Mouse (Mus musculus) intestine, embryonic 16.5 days (tissue): ENCODE measurements at regions not wholly inside any gene's neighbourhood (a gene's known extent, or its start where the extent isn't known, plus 50 kb on each side); places are given as distances from the start of the nearest gene placed in this dataset.

Source experiments
- ATAC-seq: fragments of 200-750 bp; cut with Nextera tagmentation; 2 replicates; pipeline ENCODE4 v1.8.0; 2017; ENCODE audit warnings: moderate TSS enrichment, moderate library complexity
- H3K27ac ChIP-seq: fragments of 300-500 bp; sonication (generic); 2 replicates; pipeline ENCODE4 v1.5.1; 2014; ENCODE audit warnings: mild to moderate bottlenecking, low read length
- H3K27me3 ChIP-seq: fragments of 300-500 bp; sonication (generic); replicated peaks from 2 replicates; pipeline ENCODE4 v1.6.1; 2014; ENCODE audit warnings: low read length, control low read depth, mixed read lengths; ENCODE audit not compliant: control insufficient read depth, insufficient read depth
- H3K36me3 ChIP-seq: fragments of 300-500 bp; sonication (generic); 2 replicates; pipeline ENCODE4 v1.6.1; 2014; ENCODE audit warnings: low read length, control low read depth; ENCODE audit not compliant: control insufficient read depth, insufficient read depth
- H3K4me1 ChIP-seq: fragments of 300-500 bp; sonication (generic); 2 replicates; pipeline ENCODE4 v1.6.1; 2014; ENCODE audit warnings: low read length, control low read depth, mixed read lengths; ENCODE audit not compliant: control insufficient read depth, insufficient read depth
- H3K4me2 ChIP-seq: fragments of 300-500 bp; sonication (generic); 2 replicates; pipeline ENCODE4 v1.6.1; 2014; ENCODE audit warnings: low read depth, low read length, control low read depth
- H3K4me3 ChIP-seq: fragments of 300-500 bp; sonication (generic); 2 replicates; pipeline ENCODE4 v1.5.1; 2014; ENCODE audit warnings: mild to moderate bottlenecking, low read length
- H3K9ac ChIP-seq: fragments of 300-500 bp; sonication (generic); 2 replicates; pipeline ENCODE4 v1.6.1; 2014; ENCODE audit warnings: low read depth, low read length
- H3K9me3 ChIP-seq: fragments of 300-500 bp; sonication (generic); 2 replicates; pipeline ENCODE4 v1.6.1; 2016; ENCODE audit warnings: low read length, control low read depth; ENCODE audit not compliant: control insufficient read depth
- WGBS: fragments of 180-500 bp; shearing (Covaris S2); extraction: QIAGEN DNeasy Blood & Tissue Kit; methylation state at CpG from one replicate; pipeline ENCODE4 v1.1.7; 2014; 5-methylcytosine and 5-hydroxymethylcytosine counted together

GRCm38 (mm10) chr3:37836749-37837148, 112.5 kb upstream of the Gm5148 start:
- 70% methylated on average over 5 of the region's 5 CpGs for WGBS

GRCm38 (mm10) chr3:37835687-37836086, 111.4 kb upstream of the Gm5148 start:
- Histone ChIP-seq H3K9ac (no peak overlapping the region), H3K4me1 (0 out of 2 replicates have a peak, but pooled peaks cover 5% of the 10 kb centered on the region), H3K27me3 (no peaks in the 10 kb centered on the region), H3K4me3 (no peak overlapping the region), H3K4me2 (no peak overlapping the region), H3K27ac (no peak overlapping the region), H3K36me3 (no peaks in the 10 kb centered on the region), H3K9me3 (no peaks in the 10 kb centered on the region)
- 83% methylated on average over 2 of the region's 2 CpGs for WGBS
- no peak for ATAC-seq

More at GRCm38 (mm10) chr3:37836749-37837148, 112.5 kb upstream of the Gm5148 start:
- no peaks in the 10 kb centered on the region for H3K36me3 ChIP-seq
- no peak for ATAC-seq
- no peaks in the 10 kb centered on the region for H3K9me3 ChIP-seq
- no peak overlapping the region for H3K27ac ChIP-seq
- H3K4me3 ChIP-seq, result no peak overlapping the region
- H3K9ac ChIP-seq, result no peak overlapping the region
- H3K4me2 ChIP-seq, result no peak overlapping the region
- 0 out of 2 replicates have a peak, but pooled peaks cover 5% of the 10 kb centered on the region for H3K4me1 ChIP-seq
- no peaks in the 10 kb centered on the region for H3K27me3 ChIP-seq

- H3K27me3 ChIP-seq, result no peaks in the 10 kb centered on the region
- WGBS, result 75% methylated on average over 5 of the region's 5 CpGs
- H3K9ac ChIP-seq, result no peak overlapping the region
- H3K4me1 ChIP-seq, result 0 out of 2 replicates have a peak, but pooled peaks cover 5% of the 10 kb centered on the region
- no peaks in the 10 kb centered on the region for H3K36me3 ChIP-seq
- H3K9me3 ChIP-seq, result no peaks in the 10 kb centered on the region
- no peak overlapping the region for H3K4me2 ChIP-seq
- no peak overlapping the region for H3K4me3 ChIP-seq
- ATAC-seq, result no peak
- no peak overlapping the region; the same call in 1 of the 2 replicates for H3K27ac ChIP-seq
Measured at GRCm38 (mm10) chr3:37835135-37835534, 110.8 kb upstream of the Gm5148 start.

- H3K9me3 ChIP-seq, result no peaks in the 10 kb centered on the region
- no peak overlapping the region for H3K4me2 ChIP-seq
- H3K4me3 ChIP-seq, result no peak overlapping the region
- ATAC-seq, result no peak; the same call in 1 of the 2 replicates
- WGBS, result 56% methylated on average over 3 of the region's 3 CpGs
- no peaks in the 10 kb centered on the region for H3K36me3 ChIP-seq
- H3K27me3 ChIP-seq, result no peaks in the 10 kb centered on the region
- H3K9ac ChIP-seq, result no peak overlapping the region
- 0 out of 2 replicates have a peak, but pooled peaks cover 5% of the 10 kb centered on the region for H3K4me1 ChIP-seq
- H3K27ac ChIP-seq, result no peak overlapping the region
Measured at GRCm38 (mm10) chr3:37834626-37835025, 110.3 kb upstream of the Gm5148 start.

GRCm38 (mm10) chr3:37833387-37833786, 109.1 kb upstream of the Gm5148 start:
- Histone ChIP-seq H3K9me3 (no peaks in the 10 kb centered on the region), H3K4me3 (no peak overlapping the region), H3K4me1 (0 out of 2 replicates have a peak, but pooled peaks cover 3% of the 10 kb centered on the region), H3K36me3 (no peaks in the 10 kb centered on the region), H3K27ac (no peak overlapping the region), H3K9ac (no peak overlapping the region), H3K27me3 (no peaks in the 10 kb centered on the region), H3K4me2 (no peak overlapping the region)
- ATAC-seq, result no peak
- WGBS, result 82% methylated on average over 4 of the region's 4 CpGs

- H3K4me2 ChIP-seq, result no peak overlapping the region
- no peak for ATAC-seq
- WGBS, result 50% methylated on average over 1 of the region's 1 CpGs
Measured at GRCm38 (mm10) chr3:37827546-37827945, 103.3 kb upstream of the Gm5148 start.

GRCm38 (mm10) chr3:37825602-37826001, 101.3 kb upstream of the Gm5148 start:
- 87% methylated on average over 4 of the region's 4 CpGs for WGBS

More at GRCm38 (mm10) chr3:37827546-37827945, 103.3 kb upstream of the Gm5148 start:
- no peaks in the 10 kb centered on the region for H3K9me3 ChIP-seq
- no peaks in the 10 kb centered on the region for H3K36me3 ChIP-seq
- H3K9ac ChIP-seq, result no peak overlapping the region
- H3K4me1 ChIP-seq, result no peaks in the 10 kb centered on the region
- no peaks in the 10 kb centered on the region for H3K27me3 ChIP-seq
- H3K27ac ChIP-seq, result no peak overlapping the region
- no peak overlapping the region for H3K4me3 ChIP-seq

GRCm38 (mm10) chr3:37824681-37825080, 100.4 kb upstream of the Gm5148 start:
- Histone ChIP-seq H3K27me3 (no peaks in the 10 kb centered on the region), H3K9ac (no peak overlapping the region), H3K36me3 (no peaks in the 10 kb centered on the region), H3K4me3 (no peak overlapping the region), H3K27ac (no peak overlapping the region), H3K4me2 (no peak overlapping the region), H3K4me1 (no peaks in the 10 kb centered on the region), H3K9me3 (no peaks in the 10 kb centered on the region)
- ATAC-seq, result no peak
- 93% methylated on average over 5 of the region's 5 CpGs for WGBS

More at GRCm38 (mm10) chr3:37825602-37826001, 101.3 kb upstream of the Gm5148 start:
- Histone ChIP-seq H3K9me3 (no peaks in the 10 kb centered on the region), H3K27ac (no peak overlapping the region), H3K4me2 (no peak overlapping the region), H3K9ac (no peak overlapping the region), H3K27me3 (no peaks in the 10 kb centered on the region), H3K4me3 (no peak overlapping the region), H3K36me3 (no peaks in the 10 kb centered on the region), H3K4me1 (no peaks in the 10 kb centered on the region)
- no peak for ATAC-seq

- H3K27me3 ChIP-seq, result no peaks in the 10 kb centered on the region
Measured at GRCm38 (mm10) chr3:37819503-37819902, 95.2 kb upstream of the Gm5148 start.

GRCm38 (mm10) chr3:37817434-37817805, 93.1 kb upstream of the Gm5148 start:
- WGBS, result 67% methylated on average over 3 of the region's 3 CpGs
- no peaks in the 10 kb centered on the region for H3K36me3 ChIP-seq

More at GRCm38 (mm10) chr3:37819503-37819902, 95.2 kb upstream of the Gm5148 start:
- no peak for ATAC-seq
- WGBS, result 78% methylated on average over 3 of the region's 3 CpGs
- Histone ChIP-seq H3K4me1 (no peaks in the 10 kb centered on the region), H3K9me3 (no peaks in the 10 kb centered on the region), H3K4me2 (no peak overlapping the region), H3K27ac (no peak overlapping the region), H3K9ac (no peak overlapping the region), H3K36me3 (no peaks in the 10 kb centered on the region), H3K4me3 (no peak overlapping the region)

More at GRCm38 (mm10) chr3:37817434-37817805, 93.1 kb upstream of the Gm5148 start:
- Histone ChIP-seq H3K9ac (no peak overlapping the region), H3K27me3 (no peaks in the 10 kb centered on the region), H3K9me3 (no peaks in the 10 kb centered on the region), H3K4me2 (no peak overlapping the region), H3K4me1 (no peaks in the 10 kb centered on the region), H3K27ac (no peak overlapping the region), H3K4me3 (no peak overlapping the region)
- no peak for ATAC-seq
